Mouse (Mus musculus) liver, adult (tissue): ENCODE measurements at regions not wholly inside any gene's neighbourhood (a gene's known extent, or its start where the extent isn't known, plus 50 kb on each side); places are given as distances from the start of the nearest gene placed in this dataset.

Source experiments
- GATA4 ChIP-seq: IDR thresholded peaks from 2 replicates; pipeline ENCODE4 v1.6.1; 2014; ENCODE audit warnings: mild to moderate bottlenecking, low read length; ENCODE audit not compliant: insufficient replicate concordance

- TF ChIP-seq GATA4, result no peak
Observed at GRCm38 (mm10) chr4:10351876-10352627, 522.2 kb upstream of the 2610301B20Rik start.

GRCm38 (mm10) chr4:10357572-10357971, 516.7 kb upstream of the 2610301B20Rik start:
- no peak for TF ChIP-seq GATA4

GRCm38 (mm10) chr4:10389790-10390189, 484.5 kb upstream of the 2610301B20Rik start:
- no peak for TF ChIP-seq GATA4

- TF ChIP-seq GATA4, result no peak
Observed at GRCm38 (mm10) chr4:10397249-10397648, 477.0 kb upstream of the 2610301B20Rik start.

GRCm38 (mm10) chr4:10398075-10398474, 476.2 kb upstream of the 2610301B20Rik start:
- no peak for TF ChIP-seq GATA4

GRCm38 (mm10) chr4:10399649-10400048, 474.6 kb upstream of the 2610301B20Rik start:
- TF ChIP-seq GATA4, result no peak

GRCm38 (mm10) chr4:10402928-10403327, 471.4 kb upstream of the 2610301B20Rik start:
- no peak for TF ChIP-seq GATA4

- TF ChIP-seq GATA4, result peak; percentile 87
Observed at GRCm38 (mm10) chr4:10404438-10404837, 469.9 kb upstream of the 2610301B20Rik start.

GRCm38 (mm10) chr4:10405102-10405501, 469.2 kb upstream of the 2610301B20Rik start:
- TF ChIP-seq GATA4, result no peak

GRCm38 (mm10) chr4:10414274-10414673, 460.0 kb upstream of the 2610301B20Rik start:
- no peak for TF ChIP-seq GATA4

- TF ChIP-seq GATA4, result no peak
Observed at GRCm38 (mm10) chr4:10421354-10421753, 452.9 kb upstream of the 2610301B20Rik start.

GRCm38 (mm10) chr4:10434438-10434837, 439.9 kb upstream of the 2610301B20Rik start:
- no peak for TF ChIP-seq GATA4

GRCm38 (mm10) chr4:10459603-10460002, 414.7 kb upstream of the 2610301B20Rik start:
- TF ChIP-seq GATA4, result peak; percentile 82

GRCm38 (mm10) chr4:10480936-10481335, 393.4 kb upstream of the 2610301B20Rik start:
- TF ChIP-seq GATA4, result no peak

GRCm38 (mm10) chr4:10508163-10508821, 366.0 kb upstream of the 2610301B20Rik start:
- no peak for TF ChIP-seq GATA4

GRCm38 (mm10) chr4:10510013-10510412, 364.3 kb upstream of the 2610301B20Rik start:
- no peak for TF ChIP-seq GATA4
